13 mouse cellular contexts compared by ENCODE assay signal in the genomic region with DNA sequence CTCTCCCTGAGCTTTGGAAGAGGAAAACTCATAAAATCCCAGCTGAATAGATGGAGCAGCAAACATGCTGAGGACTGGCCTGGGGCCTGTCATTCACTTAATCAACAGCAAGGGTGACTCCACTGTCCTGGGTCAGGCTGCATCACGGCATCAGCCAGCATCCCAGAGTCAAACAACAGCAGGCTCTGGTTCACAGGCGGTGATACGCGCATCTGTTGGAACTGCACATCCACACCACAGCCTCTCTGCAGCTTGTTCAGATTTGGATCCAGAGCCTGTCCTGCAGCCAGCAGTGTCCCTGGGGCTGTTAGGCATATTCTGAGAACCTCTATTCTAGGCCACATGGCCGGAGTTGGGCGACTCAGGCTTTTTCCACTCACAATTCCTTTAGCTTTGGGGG. TPM values are rescaled to one million over a fixed set of nuclear protein-coding genes. Genes with fewer than 3 reads are reported as not detected.
DNase-seq lines count a peak whose midpoint lies in the region; ATAC-seq lines count a peak whose summit lies in the region.
"Had no signal": no experiment of that assay in that cellular context is flagged by ENCODE, and none has a peak within 500 bp of the region (broad histone marks: within the 10 kb centered on the region; RNA-seq: fewer than 3 reads in every experiment).

No protein-coding gene starts in this region.

- no peaks in the 10 kb centered on the region for H3K27me3 ChIP-seq in heart, embryonic 16.5 days (ENCODE audit: control insufficient read depth, insufficient read depth, low read length)
- H3K27me3 ChIP-seq: hindbrain, embryonic 15.5 days had no signal

- 0 out of 2 replicates have a peak, but pooled peaks have one; percentile 28 for ATAC-seq in heart, embryonic 16.5 days (replicated peaks; ENCODE audit: extremely low read depth, insufficient read depth, low FRiP score)
- no peak for ATAC-seq in megakaryocyte-erythroid progenitor cell, adult 5-6 weeks (replicated peaks; ENCODE audit: low FRiP score, low TSS enrichment, poor library complexity, severe bottlenecking)
- ATAC-seq: CD4-positive, CD25-positive, alpha-beta regulatory T cell, adult 4 months; forebrain, embryonic 14.5 days had no signal

- no peaks in the 10 kb centered on the region for H3K36me3 ChIP-seq in heart, embryonic 16.5 days (ENCODE audit: control insufficient read depth, insufficient read depth)
- H3K36me3 ChIP-seq: hindbrain, embryonic 15.5 days had no signal

- H3K4me2 ChIP-seq in heart, embryonic 16.5 days (ENCODE audit: low read depth, low read length) = no peak overlapping the region
- H3K4me2 ChIP-seq: hindbrain, embryonic 15.5 days; lung, embryonic 14.5 days had no signal

- H3K27ac ChIP-seq in heart, embryonic 16.5 days (ENCODE audit: low read length) = no peak overlapping the region
- H3K27ac ChIP-seq: hindbrain, embryonic 15.5 days had no signal

- H3K9me3 ChIP-seq in heart, embryonic 16.5 days (replicated peaks; ENCODE audit: control insufficient read depth, low read length) = peaks cover 5% of the 10 kb centered on the region; the same call in 1 of the 2 replicates
- H3K9me3 ChIP-seq: hindbrain, embryonic 15.5 days had no signal

- no peak overlapping the region for H3K9ac ChIP-seq in heart, embryonic 16.5 days (ENCODE audit: low read length)
- H3K9ac ChIP-seq: hindbrain, embryonic 15.5 days; lung, embryonic 14.5 days had no signal

- no peaks in the 10 kb centered on the region for H3K4me1 ChIP-seq in heart, embryonic 16.5 days (ENCODE audit: control insufficient read depth, insufficient read depth, low read length)
- H3K4me1 ChIP-seq: hindbrain, embryonic 15.5 days had no signal

- peak; percentile 13 to 25 for DNase-seq in cerebellum, postnatal 10 days
- no peak for DNase-seq in cerebellum, postnatal 14 days
- DNase-seq in ovary, adult 18-20 months (ENCODE audit: low spot score) = peak; percentile 55
- no peak for DNase-seq in ovary, postnatal 14 days (ENCODE audit: low spot score)
- DNase-seq in testis, postnatal 14 days (ENCODE audit: low spot score) = peak; percentile 28
- no peak for DNase-seq in embryo, embryonic 10.5 days (ENCODE audit: low spot score)
- DNase-seq: lung, embryonic 14.5 days; right cerebral cortex, adult 18-20 months had no signal

- no peak overlapping the region for H3K4me3 ChIP-seq in heart, embryonic 16.5 days (ENCODE audit: low read length)
- H3K4me3 ChIP-seq: hindbrain, embryonic 15.5 days had no signal

- 66% methylated on average over 6 of the region's 6 CpGs for WGBS in heart, embryonic 16.5 days

RNA-seq across cellular contexts. Expression of gene Mgme1, which starts 32.1 kb away (rescaled TPM):
- polyA plus RNA-seq in heart, embryonic 16.5 days (2015; fragmentation: Nextera tagmentation; extraction: Ambion mirVana) = 26.0 and 28.0 TPM in 2 replicates
- total RNA-seq in megakaryocyte-erythroid progenitor cell, adult 5-6 weeks (2014; fragmentation: Nextera tagmentation) = 9.5 and 16.1 TPM in 2 replicates
- 24.7 and 31.8 TPM in 2 replicates for total RNA-seq in megakaryocyte-erythroid progenitor cell, adult 5-6 weeks (2017)

RNA-seq across cellular contexts. Expression of gene Snx5, which starts 32.4 kb away (rescaled TPM):
- 79.2 and 95.3 TPM in 2 replicates for polyA plus RNA-seq in heart, embryonic 16.5 days (2015; fragmentation: Nextera tagmentation; extraction: Ambion mirVana)
- 326 and 333 TPM in 2 replicates for total RNA-seq in megakaryocyte-erythroid progenitor cell, adult 5-6 weeks (2014; fragmentation: Nextera tagmentation)
- 444 and 510 TPM in 2 replicates for total RNA-seq in megakaryocyte-erythroid progenitor cell, adult 5-6 weeks (2017)

Comparison
In these comparisons a context has a peak if more than half of its experiments do, and no peak if none do; other contexts are left out.
1. DNase-seq: peak in cerebellum, postnatal 10 days (2 of 2), ovary, adult 18-20 months (single experiment) and testis, postnatal 14 days (single experiment); none in cerebellum, postnatal 14 days (0 of 2), ovary, postnatal 14 days (single experiment) and embryo, embryonic 10.5 days (single experiment).